Mouse (Mus musculus): Measurements from ENCODE around the gene Gpc5.

Gene Gpc5

DNA sequence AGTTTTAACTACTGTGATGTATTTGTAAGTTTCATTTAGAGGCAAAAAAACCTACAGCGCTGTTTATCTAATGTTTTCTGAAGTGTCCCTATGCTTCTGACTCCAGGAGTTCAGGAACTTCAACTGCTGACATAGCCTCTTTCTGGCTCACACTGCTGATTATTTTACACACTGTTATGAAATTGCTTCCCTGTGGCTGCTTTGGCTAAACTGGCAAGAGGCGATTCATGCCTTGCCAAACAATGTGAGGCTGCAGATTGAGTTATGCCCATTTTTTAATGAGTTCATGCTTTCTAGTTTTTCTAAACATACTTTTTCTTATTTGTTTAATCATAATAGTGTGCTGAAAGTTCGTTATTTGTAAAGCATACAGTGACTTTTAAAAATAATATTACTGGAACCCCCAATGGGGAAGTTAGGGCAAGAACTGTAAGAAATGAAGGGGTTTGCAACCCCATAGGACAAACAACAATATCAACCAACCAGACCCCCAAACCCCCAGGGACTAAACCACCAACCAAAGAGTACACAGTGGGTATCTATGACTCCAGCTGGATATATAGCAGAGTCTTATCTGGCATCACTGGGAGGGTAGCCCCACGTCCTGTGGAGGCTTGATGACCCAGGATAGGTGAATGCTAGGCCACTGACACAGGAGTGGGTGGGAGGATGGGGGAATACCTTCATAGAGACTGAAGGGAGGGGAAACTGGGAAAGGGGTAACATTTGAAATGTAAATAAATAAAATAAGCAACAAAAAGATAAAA is 454.7 kb downstream of the Gpc5 start:
- no peak for DNase-seq (ENCODE audit: low read depth)

DNA sequence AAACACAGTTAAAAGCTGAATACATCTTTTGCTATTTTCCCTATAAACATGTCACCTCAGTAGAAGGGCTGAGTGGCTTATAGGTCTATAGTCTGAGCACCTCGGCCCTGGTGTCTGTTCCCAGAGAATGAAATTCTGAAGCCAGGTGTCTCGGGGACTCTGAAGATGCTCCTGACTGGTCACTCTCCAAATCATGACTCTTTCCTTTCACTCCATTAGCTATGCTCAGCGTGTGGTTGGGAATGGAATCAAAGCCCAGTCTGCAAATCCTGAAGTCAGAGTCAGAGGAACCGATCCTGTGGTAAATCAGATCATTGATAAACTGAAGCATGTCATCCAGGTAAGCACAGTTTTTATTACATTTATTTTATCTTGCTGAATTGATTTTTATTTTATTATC is 460.0 kb downstream of the Gpc5 start:
- DNase-seq (ENCODE audit: low read depth), result no peak

DNA sequence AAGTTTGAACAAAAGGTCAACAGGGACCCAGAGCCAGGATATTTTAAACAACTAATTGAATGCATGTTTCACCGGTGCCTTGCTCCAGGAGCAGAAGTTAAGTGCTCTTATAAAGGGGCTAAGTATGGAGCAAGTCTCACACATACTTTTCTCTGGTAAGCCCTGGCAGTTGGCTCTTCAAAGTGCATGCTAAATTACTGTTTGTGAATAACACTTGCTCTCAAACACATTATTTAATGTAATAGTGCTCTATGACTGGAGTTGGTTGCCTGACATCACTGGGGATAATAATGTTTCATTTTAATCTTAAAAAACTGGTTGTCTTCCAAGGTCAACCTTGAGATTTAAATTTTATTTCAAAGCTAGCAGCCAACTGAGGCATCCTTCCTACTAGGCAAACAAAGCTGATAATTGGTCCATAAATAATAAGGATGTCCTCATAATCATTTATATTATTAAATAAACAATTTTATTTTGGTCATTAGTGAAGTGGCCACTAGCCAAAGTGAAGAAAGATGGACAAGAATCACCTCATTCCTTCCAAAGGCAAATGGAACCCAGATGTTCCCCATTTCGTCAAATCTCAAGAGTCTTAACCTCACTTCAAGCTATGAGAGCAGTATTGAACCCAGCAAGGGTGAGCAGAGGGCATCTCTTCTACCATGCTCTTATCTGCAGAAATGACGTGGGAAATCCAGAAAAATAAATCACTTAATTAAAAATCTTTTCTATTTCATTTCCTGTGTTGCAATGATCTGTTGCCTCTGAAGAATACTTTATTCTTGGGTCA is 488.6 kb downstream of the Gpc5 start:
- DNase-seq (ENCODE audit: low read depth), result no peak

DNA sequence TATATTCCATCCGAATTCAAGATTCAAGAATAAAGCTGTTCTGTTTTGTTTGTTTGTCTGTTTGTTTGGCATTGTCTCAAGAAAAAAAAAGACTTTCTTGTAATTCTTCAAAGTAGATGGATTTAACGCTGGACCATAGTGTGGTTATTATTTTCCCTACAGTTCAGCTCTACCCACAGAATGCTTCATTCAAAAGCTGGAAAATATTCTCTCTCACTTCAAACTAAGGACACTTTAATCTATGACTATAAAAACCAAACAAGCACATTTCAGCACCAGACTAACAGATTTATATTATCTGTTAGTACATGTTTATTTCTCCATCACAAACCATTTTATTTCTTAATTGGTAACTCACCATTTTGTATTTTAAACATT is 489.2 kb downstream of the Gpc5 start:
- DNase-seq (ENCODE audit: low read depth), result no peak

DNA sequence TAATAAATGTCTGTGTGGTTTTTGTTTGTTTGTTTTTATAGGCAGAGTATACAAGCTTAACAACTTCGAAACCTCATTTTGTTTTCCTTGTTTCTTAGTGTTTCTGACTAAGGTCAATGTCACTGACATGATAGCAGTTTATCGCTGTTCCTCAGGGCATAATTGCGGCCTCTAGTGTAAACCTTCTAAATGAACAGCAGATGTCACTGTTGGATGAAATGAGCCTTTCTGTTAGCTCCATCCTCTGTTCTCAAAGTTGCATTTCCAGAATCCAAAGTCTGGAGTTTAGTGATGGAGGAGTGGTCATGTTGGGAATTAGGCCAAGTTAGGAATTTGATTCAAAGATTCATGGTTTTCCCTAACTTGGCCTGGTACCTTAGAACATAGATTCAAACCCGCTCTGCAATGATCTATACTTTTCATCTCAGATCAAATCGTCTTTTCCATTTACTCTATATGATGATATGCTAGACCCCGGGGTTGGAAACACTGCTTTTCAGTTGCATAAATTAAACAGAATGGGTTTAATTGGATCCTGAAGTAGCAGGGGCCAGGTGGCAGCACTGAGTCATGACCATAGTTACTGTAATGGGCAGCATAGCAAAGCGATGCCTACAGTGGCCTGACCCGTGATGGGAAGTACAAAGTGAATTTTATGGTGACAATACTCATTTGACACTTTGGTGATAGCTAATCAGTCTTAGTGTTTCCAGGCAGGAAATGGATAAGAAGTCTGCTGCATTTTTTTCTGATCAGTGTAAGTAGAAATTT is 508.4 kb downstream of the Gpc5 start:
- no peak for DNase-seq (ENCODE audit: low read depth)

DNA sequence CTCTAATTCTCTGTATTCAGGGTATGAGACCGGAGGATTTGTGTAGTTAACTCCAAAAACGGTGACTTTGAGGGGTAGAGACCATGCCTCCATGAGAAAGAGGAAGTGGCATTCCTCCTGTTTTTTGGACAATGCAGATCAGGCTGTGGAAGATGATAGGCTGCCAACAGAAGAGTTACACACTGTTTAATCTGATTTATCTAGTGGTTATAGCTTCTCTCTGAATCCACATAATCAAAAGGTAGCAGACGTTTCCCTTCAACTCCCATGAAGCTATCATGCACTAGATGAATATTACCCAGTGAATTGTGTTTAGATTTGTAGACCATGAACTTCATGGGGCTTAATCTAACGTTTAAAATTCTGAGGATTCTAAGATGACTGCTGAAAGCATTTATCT is 522.1 kb downstream of the Gpc5 start:
- DNase-seq (ENCODE audit: low read depth), result no peak

DNA sequence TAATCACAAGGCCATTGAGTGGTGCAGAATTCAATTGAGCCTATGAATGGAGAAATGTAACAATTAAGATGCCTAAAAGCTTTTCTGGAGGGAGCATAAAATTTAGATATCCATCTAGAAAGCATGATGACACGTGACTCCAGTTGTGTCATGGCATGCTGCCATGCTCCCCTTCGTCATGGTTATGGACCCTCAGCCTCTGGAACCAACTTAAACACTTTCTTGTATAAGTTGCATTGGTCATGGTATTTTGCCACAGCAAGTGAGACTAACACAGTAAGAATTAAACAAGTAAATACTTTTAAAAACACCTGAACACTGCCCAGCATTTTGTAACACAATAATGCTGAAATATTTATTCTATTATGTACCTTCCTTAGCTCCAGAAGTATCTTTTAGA is 524.3 kb downstream of the Gpc5 start:
- no peak for DNase-seq (ENCODE audit: low read depth)

DNA sequence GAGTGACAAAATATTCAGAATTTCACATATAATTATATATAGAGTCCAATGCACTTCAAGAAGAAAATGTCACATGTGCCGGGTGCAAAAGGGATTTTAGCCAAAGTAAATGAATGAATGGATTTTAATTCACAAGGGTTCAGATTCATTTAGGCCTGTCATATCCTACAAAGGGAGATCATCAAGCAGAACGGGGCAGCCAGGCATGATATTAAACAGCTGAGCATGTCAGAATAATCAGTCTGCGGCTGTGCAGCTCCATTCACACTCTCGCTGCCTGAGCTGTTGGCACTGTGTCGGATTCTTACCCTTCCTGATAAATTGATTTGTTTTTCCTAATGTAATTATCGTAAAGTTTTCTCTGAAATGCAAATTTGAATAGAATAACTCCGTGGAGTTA is 524.8 kb downstream of the Gpc5 start:
- no peak for DNase-seq (ENCODE audit: low read depth)

DNA sequence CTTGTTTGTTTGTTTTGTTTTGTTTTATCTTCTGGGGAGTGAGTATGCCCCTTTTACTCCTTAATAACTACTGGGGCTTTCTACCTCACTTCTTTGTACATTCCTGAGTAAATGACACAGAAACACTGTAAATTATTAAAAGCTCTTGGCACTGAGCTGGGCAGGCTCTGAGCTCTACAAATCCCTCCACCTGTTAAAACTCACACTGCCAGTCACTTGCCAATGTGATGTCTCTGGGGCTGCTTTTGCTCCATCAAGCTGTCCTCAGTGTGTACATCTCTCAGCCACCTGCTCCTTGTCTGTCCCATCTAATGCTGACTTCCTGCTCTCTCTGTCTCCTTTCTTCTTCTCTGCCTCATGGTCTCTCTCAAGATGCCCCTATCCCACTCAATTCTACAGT is 528.5 kb downstream of the Gpc5 start:
- no peak for DNase-seq (ENCODE audit: low read depth)

DNA sequence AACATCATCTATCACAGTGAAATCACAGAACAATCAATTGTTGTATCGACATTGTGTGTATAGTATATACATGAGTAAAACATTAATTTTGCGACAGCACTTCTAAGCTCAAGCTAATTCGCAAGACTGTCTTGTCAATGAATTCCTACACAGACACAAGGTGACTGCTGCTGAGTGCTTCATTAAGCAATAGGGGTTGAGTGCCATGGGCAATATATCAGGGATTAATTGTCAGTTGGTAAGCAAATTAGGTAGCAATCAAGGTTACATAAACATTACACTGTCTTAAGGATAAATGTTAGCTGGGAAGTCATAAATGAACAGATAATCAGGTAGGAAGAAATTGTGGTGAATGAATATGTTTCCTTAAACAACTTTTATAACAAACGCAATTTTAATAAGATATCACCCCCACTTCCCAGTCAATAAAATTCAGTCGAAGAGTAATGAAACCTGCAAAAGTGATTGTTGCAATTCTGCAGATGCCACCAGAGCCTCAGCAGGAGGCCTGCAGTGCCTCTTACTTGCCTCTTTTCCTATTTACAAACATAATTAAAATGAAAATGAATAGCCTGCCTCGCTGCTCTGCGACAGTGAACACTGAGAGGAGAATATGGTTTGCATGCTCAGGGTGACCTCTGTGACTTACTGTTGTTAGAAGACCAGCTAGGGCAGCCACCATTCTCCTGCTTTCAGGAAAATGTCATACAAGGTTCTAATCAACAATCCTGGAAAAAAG is 539.3 kb downstream of the Gpc5 start:
- DNase-seq (ENCODE audit: low read depth), result no peak

DNA sequence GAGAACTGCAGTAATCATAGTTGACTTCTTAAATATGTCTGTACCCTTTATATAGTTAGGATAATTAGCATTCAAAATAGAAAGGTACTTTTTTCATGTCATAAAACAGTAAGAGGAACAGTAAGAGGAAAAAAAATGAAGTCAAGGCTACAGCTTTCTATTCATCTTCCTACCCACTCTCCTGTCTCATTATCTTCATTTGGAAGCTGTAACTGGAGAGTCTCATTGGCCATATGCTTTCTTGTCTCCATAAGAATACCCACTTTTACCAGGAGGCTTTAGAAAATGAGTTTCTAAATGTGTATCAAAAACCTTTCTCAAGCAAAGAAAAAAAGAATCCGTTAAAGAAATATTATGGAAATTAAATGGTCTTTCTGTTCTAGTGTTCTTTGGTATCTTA is 541.3 kb downstream of the Gpc5 start:
- no peak for DNase-seq (ENCODE audit: low read depth)

DNA sequence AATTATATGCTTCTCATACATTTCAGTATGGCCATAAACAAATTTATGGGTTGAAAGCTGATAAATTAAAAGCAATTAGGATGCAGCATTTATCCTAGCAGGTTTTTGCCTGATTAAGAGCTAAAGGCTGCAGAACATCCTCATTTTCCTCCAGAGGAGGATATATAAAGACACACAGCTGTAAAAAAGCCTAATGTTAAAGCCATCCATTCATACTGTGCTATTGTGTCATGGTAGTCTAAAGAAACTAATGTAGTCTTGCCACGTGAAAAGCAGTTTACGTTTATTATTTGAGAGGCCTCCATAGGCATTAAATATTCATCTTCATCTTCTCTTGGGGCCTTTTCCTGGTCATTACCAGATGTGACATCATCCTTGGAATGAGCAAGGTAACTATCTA is 587.9 kb downstream of the Gpc5 start:
- no peak for DNase-seq (ENCODE audit: low read depth)

DNA sequence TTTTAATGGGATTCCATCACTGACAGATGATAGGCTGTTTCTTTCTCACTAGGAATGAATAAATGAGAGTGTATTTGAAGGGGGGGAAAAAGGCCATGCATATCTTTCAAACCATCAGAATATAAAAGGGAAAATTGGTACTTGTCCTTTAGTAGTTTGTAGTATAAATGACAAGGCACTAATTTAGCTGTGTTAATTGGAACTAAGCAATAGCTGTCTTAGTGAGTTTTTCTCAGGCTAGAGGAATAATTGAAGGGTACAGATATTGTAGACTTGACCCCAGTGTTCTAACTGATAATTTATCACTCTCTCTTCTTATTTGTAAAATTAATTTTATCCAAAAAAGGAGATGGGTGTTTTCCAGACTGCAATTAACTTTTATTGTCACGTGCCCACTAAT is 654.0 kb downstream of the Gpc5 start:
- DNase-seq (ENCODE audit: low read depth), result no peak

DNA sequence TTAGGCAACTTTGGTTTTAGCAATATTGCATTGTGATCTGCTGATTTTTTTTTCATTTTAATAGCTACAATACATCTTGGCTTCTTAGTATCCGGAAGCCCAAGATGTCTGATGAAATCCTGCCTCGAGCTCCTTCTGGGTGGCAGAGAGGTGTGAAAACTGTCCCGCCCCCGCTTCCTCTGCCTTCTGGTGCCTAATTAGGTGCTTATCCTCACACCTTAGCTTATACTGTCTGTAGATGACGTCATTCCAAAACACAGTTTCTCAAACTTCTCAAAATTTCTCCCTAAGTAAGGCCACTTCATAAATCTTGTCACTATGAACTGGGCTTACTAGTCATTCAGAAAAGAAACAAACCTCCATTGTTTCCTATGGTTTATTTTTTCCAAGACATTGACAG is 668.2 kb downstream of the Gpc5 start:
- no peak for DNase-seq (ENCODE audit: low read depth)

DNA sequence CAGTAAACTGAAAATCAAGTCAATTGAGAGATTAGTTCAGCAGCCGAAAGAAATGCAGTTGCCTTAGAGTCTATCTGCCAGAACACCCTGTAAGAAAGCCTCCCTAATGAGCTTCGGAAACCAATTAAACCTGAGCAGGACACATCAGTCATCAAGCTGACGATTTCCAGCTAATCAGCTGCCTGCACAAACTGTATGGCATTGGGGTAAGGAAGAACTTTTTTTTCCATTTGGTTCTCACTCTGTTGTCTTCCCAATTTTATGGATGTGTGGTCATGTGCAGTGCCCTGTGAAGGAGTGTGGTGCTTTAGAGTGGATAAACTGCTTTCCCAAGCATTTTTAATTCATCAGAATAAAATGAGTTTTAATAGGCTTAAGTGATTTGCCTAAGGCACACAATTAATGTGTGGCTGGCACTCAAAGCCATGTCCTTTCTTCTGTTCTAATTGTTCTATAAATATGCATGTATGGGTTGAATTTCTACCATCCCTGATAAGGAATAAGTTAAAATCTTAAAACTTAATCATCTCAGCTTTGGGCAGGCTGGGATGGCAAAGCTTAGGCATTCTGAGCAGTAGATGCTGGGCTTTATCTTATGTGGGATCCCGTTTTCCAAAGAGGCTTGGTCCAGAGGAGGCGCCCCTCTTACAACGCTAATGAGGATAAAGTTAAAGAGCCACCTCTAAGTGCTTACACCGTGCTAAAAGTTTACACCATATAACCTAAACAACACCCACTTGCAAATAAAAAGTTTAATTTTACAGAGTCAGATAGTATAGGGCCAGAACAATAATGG is 687.6 kb downstream of the Gpc5 start:
- DNase-seq (ENCODE audit: low read depth), result no peak

DNA sequence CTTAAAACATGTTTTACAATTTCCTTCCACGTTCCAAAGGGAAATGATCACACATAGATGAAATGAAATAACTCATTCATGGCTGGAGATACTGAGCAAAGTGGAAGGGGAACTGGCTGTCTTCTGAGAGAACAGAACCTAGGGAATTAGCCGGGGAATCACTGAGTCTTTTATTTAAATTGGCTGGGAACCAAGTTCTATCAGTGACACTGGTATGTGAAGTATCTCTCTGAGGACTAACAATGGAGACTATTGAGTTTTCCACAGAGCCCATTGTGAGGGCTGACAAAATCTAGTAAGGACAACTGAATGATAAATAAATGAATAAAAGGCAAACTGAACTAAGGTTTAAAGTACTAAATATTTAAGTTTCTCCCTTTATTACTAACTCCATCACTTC is 712.7 kb downstream of the Gpc5 start:
- DNase-seq (ENCODE audit: low read depth), result no peak

DNA sequence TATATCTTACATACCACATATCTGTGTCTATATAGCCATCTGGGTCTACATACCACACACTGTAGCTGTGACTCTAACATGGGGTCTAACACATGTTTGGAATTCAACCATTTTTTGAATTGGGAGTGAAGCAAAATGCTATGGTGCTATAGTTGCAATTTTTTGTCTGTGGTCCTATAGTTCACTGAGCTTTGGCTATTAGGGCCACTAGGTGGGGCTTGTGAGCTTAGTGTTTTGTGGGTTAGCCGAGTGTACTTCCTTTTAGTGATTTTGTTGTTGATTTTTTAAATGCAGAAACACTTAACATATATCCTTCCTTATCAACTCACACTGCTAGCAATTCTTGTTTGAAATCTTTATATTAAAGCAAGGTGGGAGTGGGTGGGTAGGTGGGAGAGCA is 727.0 kb downstream of the Gpc5 start:
- no peak for DNase-seq (ENCODE audit: low read depth)

DNA sequence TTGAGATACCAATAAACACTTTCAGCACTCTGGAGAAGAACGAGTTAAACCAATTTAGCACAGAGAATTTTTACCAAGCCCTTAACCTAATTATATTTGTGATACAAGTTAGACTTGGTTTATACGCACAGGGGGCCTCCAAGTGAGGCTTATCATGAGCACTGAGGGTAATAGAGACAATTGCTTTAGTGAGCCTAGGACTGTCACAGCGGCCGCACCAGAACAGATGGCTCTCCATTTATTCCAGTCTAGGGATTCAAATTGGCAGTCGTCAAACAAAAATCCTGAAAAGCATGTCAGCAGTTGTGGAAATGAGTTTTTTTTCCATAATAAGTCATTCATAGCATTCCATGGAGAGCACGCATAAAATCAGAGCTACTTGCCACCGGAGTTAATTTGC is 729.6 kb downstream of the Gpc5 start:
- DNase-seq (ENCODE audit: low read depth), result no peak

DNA sequence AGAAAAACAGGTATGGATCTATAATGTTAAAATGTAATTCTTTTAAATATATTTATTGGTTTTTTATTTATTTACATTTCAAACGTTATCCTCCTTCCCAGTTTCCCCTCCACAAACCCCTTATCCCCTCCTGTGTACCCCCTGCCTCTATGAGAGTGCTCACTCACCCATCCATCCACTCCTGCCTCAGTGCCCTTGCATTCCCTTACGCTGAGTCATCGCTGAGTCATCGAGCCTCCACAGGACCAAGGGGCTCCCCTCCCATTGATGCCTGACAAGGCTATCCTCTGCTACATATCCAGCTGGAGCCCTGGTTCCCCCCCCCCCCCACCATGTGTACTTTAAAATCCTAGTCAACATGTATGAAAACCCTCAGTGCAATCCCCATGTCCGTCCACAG is 738.5 kb downstream of the Gpc5 start:
- DNase-seq (ENCODE audit: low read depth), result no peak

DNA sequence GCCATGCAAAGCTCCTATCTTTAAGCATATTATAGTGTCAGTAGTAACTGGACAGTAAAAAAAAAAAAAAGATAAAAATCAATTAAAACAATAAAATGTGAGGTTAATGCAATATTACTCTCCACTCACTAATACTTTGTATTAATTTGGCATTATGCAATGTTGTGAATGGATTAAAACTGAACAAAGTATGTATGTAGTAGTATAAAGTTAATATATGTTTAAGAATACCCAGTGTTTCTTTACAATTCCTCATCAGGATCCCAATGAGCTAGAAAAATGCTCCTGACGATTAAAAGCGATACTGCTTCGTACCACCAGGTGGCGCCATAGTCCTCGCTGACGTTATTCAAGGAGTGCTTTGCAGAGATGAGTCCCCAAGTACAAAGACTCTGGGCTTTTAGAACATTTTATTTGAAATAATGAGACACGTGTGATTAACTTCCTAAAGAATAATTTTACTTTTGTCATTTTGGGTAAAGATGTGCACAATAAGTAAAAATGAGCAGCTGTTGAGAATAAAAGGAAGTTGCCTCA is 739.3 kb downstream of the Gpc5 start:
- DNase-seq (ENCODE audit: low read depth), result peak; percentile 25

Data from naive thymus-derived CD4-positive, alpha-beta T cell, adult 2 months (primary cell).